Mouse (Mus musculus): ENCODE data around the gene Akt1.

Gene Akt1

GRCm38 (mm10) chr12:112688458-112688857 lies 13.8 kb upstream of the Akt1 start:
- DNase-seq (ENCODE audit: low read depth), result peak; percentile 36

- DNase-seq (ENCODE audit: low read depth), result no peak
Observed at GRCm38 (mm10) chr12:112683351-112683750, 8.7 kb upstream of the Akt1 start.

- peak; percentile 63 for DNase-seq (ENCODE audit: low read depth)
Observed at GRCm38 (mm10) chr12:112679027-112679996, 4.6 kb upstream of the Akt1 start.

- peak; percentile 50 for DNase-seq (ENCODE audit: low read depth)
Observed at GRCm38 (mm10) chr12:112678555-112679026, 3.9 kb upstream of the Akt1 start, which contains the start of gene Zbtb42. Zbtb42 (plus strand) TSS chr12:112678828.

- no peak for DNase-seq (ENCODE audit: low read depth)
Observed at GRCm38 (mm10) chr12:112677943-112678554, 3.4 kb upstream of the Akt1 start.

- DNase-seq (ENCODE audit: low read depth), result no peak
Observed at GRCm38 (mm10) chr12:112677076-112677475, 2.4 kb upstream of the Akt1 start.

GRCm38 (mm10) chr12:112675245-112676035 lies 756 bp upstream of the Akt1 start:
- DNase-seq (ENCODE audit: low read depth), result peak; percentile 93

GRCm38 (mm10) chr12:112673576-112674091 lies 1.1 kb downstream of the Akt1 start:
- DNase-seq (ENCODE audit: low read depth), result peak; percentile 44

DNA sequence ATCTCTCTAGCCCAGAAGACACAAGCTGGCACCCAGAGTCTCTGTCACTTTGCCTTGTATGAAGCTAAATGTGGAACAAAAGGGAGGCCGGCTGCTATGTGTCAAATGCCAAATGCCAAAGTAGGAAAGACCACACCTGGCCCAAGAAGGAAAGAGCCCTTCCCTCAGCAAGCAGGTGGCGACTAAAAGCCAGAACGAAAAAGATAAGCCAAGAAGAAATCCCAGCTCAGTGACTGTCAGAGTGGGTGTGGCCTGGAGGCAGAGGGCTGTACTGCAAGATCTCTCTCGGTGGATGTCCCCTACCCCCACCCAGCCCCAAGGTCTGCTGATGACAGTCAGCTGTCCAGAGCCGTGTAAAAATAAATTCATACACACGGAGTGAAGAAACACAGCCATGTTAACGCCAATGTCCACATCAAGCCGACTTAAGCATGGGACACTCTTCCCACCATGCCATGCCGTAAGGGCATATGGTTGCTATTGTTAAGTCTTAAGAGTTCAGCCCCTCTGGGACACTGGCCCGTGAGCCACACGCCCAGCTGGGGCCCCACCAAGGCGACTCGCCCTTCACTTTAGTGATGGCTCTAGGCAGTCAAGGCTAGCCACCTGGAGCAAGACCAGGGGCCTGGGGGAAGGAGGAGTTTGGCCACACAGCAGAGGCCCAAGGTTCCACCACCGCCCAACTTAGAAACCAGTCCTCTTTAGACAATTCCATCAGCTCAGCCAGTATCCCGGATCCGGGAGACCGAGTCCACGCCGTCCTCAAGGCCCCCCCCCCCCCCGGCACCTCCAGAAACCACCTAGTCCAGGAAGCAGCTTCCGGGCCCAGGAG lies 1.7 kb downstream of the Akt1 start:
- DNase-seq (ENCODE audit: low read depth), result peak; percentile 57

DNA sequence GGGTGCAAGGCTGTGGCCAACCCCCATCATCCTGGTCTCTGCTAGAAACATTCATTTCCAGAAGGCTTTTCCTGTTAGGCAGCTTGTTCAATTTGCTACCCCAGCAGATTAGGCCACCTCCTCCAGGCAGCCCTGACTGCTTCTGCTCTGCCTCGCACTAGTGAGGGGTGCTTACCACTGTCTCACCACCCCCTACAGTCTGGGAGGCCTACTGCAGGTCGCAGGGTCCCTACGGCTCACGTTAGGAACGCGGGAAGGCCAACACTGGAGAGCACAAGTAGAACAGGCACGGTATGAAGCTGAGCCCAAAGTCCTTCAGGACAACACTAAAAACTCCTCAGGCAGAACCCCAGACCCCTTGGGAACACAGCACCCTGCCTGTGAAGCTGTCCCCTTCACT lies 2.8 kb downstream of the Akt1 start:
- no peak for DNase-seq (ENCODE audit: low read depth)

GRCm38 (mm10) chr12:112670718-112671393 lies 3.8 kb downstream of the Akt1 start:
- DNase-seq (ENCODE audit: low read depth), result no peak

DNA sequence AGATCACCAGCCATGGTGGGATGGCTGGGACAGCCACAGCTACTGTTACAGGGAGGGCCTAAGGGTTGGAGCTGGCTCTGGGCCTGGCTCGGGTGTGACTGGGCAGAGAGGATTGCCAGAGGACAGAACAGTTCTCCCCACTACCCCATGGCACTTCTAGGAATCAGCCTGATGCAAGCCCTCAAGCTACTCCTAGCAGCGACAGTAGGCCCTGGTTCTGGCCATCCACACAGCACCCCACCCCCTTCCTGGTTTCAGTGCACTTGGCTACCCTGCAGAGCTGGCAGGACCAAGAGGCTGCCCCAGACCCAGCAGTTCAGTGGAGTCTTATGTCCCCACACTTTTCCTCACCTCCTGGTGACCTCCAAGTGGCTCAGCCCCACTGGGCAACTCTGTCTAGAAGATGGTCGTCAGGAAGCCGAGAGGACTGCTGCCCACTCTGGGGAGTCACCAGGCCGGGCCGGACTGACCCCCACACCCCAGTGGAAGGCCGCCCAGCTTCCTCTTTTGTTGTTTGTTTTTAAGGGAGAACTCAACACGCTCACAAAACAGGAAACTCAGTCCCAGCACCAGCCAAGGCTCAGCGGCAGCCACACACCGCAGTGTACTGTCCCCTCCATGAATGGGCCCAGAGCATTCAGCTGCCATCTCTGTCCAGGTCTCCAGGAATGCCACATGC lies 6.9 kb downstream of the Akt1 start:
- DNase-seq (ENCODE audit: low read depth), result no peak

- DNase-seq (ENCODE audit: low read depth), result no peak
Observed at GRCm38 (mm10) chr12:112665881-112666544, 8.7 kb downstream of the Akt1 start.

DNA sequence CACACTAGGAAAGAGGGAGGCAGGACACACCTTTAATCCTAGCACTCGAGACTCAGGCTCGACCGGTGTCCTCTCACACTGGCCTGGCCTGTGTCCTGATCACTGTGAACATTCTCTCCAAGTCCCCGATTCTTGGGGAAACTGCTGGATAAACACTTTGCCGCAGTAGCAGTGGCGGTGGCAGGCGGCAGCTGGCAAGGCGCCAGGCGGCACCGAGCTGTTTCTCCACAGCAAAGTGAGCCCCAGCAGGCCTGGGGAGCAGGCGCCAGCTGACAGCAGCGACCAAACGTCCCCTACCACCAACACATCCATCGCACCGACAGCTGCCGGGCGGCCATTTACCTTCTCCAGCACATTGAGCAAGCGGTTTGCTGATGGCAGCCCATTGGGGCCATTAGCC lies 9.2 kb downstream of the Akt1 start:
- no peak for DNase-seq (ENCODE audit: low read depth)

GRCm38 (mm10) chr12:112664656-112665055 lies 10.0 kb downstream of the Akt1 start:
- DNase-seq (ENCODE audit: low read depth), result no peak

- DNase-seq (ENCODE audit: low read depth), result no peak
Observed at GRCm38 (mm10) chr12:112664124-112664523, 10.6 kb downstream of the Akt1 start.

DNA sequence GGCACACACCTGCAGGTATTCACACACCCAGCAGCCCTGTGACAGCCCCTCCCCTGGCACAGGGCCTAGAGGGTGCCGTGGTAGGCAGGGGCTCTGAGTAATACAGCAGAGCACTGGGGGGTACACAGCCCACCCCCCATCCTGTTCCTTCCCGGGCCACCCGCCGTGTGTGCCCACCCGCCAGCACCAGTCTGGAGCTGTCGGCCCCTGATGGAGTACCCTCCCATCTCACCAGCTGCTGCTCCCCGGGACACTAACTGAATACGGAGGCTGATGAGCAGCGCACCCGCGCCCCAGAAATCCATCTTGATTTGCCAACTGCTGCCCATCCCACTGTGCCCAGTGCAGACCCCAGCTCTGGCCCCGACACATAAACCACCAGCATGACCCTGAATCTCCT lies 11.0 kb downstream of the Akt1 start:
- no peak for DNase-seq (ENCODE audit: low read depth)

GRCm38 (mm10) chr12:112663303-112663702 lies 11.4 kb downstream of the Akt1 start:
- DNase-seq (ENCODE audit: low read depth), result no peak

- DNase-seq (ENCODE audit: low read depth), result no peak
Observed at GRCm38 (mm10) chr12:112661851-112662250, 12.8 kb downstream of the Akt1 start.

DNA sequence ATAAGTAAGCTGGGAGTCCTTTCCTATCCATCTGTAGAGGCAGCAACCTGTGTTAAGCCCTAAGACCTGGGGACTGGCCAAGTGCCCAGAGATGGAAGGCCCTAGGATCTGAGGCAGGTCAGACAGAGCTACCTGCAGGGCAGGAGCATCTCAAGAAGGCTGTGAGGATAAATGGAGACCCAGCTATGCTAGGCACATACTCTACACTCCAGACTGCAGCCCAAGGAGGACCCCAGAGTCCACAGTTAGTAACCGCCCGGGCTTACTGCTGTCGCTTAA lies 13.4 kb downstream of the Akt1 start:
- no peak for DNase-seq (ENCODE audit: low read depth)
